In the genomic region with DNA sequence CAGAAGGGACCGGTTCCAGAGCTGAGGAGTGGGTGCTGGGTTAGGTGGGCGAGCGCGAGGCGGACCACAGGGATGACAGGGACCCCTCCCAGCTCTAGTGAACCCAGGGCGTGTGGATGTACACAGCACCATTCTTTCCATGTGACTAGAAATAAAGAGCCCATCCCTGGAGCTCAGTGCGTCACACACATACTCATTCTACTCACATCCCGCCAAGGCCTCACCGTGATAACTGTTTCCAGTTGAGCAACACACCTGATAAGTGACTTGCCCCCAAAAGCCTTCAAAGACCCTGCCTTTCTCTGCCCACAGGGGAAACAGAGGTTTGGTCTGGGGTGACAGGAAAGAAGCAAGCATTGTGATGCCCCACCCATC, we compare ENCODE assay signal across 8 mouse cellular contexts. TPM values are rescaled to one million over a fixed set of nuclear protein-coding genes. Genes with fewer than 3 reads are reported as not detected.
DNase-seq lines count a peak whose midpoint lies in the region; ATAC-seq and TF ChIP-seq lines count a peak whose summit lies in the region.

No protein-coding gene starts in this region.

- TF ChIP-seq CTCF in olfactory bulb, adult 2 months (IDR thresholded peaks at IDR 0.05; ENCODE audit: insufficient read depth, low read depth, low read length) = no peak

- ATAC-seq in lung, embryonic 15.5 days (ENCODE audit: borderline replicate concordance, extremely low read depth, low FRiP score, low TSS enrichment) = no peak
- ATAC-seq in embryonic facial prominence, embryonic 15.5 days (ENCODE audit: insufficient number of reproducible peaks, low FRiP score, low TSS enrichment, low read depth) = no peak
- ATAC-seq in limb, embryonic 13.5 days (ENCODE audit: low FRiP score, low read depth) = no peak

- no peak for TF ChIP-seq POLR2A in olfactory bulb, adult 2 months (IDR thresholded peaks at IDR 0.05; ENCODE audit: insufficient read depth, low read depth, low read length)

- peak overlapping the region; percentile 72 for H3K9ac ChIP-seq in lung, embryonic 15.5 days
- H3K9ac ChIP-seq in embryonic facial prominence, embryonic 15.5 days = peak overlapping the region; percentile 53
- peak overlapping the region; percentile 75 for H3K9ac ChIP-seq in limb, embryonic 13.5 days

- no peaks in the 10 kb centered on the region for H3K9me3 ChIP-seq in lung, embryonic 15.5 days
- no peaks in the 10 kb centered on the region for H3K9me3 ChIP-seq in embryonic facial prominence, embryonic 15.5 days (replicated peaks)
- no peaks in the 10 kb centered on the region for H3K9me3 ChIP-seq in limb, embryonic 13.5 days

- 6% methylated on average over 9 of the region's 9 CpGs for WGBS in lung, embryonic 15.5 days
- whole genome bisulfite sequencing in embryonic facial prominence, embryonic 15.5 days = 5% methylated on average over 9 of the region's 9 CpGs
- WGBS in limb, embryonic 13.5 days = 2% methylated on average over 9 of the region's 9 CpGs
- WGBS in olfactory bulb, adult 2 months = 2% methylated on average over 9 of the region's 9 CpGs

- H3K27ac ChIP-seq in lung, embryonic 15.5 days = no peak overlapping the region
- peak overlapping the region; percentile 40; the same call in 1 of the 2 replicates for H3K27ac ChIP-seq in embryonic facial prominence, embryonic 15.5 days (replicated peaks)
- no peak overlapping the region for H3K27ac ChIP-seq in limb, embryonic 13.5 days
- no peak overlapping the region for H3K27ac ChIP-seq in olfactory bulb, adult 2 months (ENCODE audit: insufficient read depth, low read depth, low read length)

- intact Hi-C loops in gastrocnemius, postnatal 36 days (cut with DNase I) = no loop called here

- H3K4me3 ChIP-seq in lung, embryonic 15.5 days = peak overlapping the region; percentile 98
- peak overlapping the region; percentile 83 for H3K4me3 ChIP-seq in embryonic facial prominence, embryonic 15.5 days (replicated peaks)
- H3K4me3 ChIP-seq in limb, embryonic 13.5 days = peak overlapping the region; percentile 78
- H3K4me3 ChIP-seq in olfactory bulb, adult 2 months (ENCODE audit: insufficient read depth, low read depth, low read length) = peak overlapping the region; percentile 78

- peaks cover 17% of the 10 kb centered on the region for H3K4me1 ChIP-seq in lung, embryonic 15.5 days
- H3K4me1 ChIP-seq in embryonic facial prominence, embryonic 15.5 days = peaks cover 22% of the 10 kb centered on the region
- peaks cover 19% of the 10 kb centered on the region for H3K4me1 ChIP-seq in limb, embryonic 13.5 days
- H3K4me1 ChIP-seq in olfactory bulb, adult 2 months (ENCODE audit: control insufficient read depth, insufficient read depth, low read length) = peaks cover 36% of the 10 kb centered on the region

- H3K4me2 ChIP-seq in lung, embryonic 15.5 days = peak overlapping the region; percentile 69
- H3K4me2 ChIP-seq in embryonic facial prominence, embryonic 15.5 days (replicated peaks) = peak overlapping the region; percentile 66
- H3K4me2 ChIP-seq in limb, embryonic 13.5 days (replicated peaks) = peak overlapping the region; percentile 78

- H3K36me3 ChIP-seq in lung, embryonic 15.5 days = no peaks in the 10 kb centered on the region
- no peaks in the 10 kb centered on the region for H3K36me3 ChIP-seq in embryonic facial prominence, embryonic 15.5 days
- no peaks in the 10 kb centered on the region for H3K36me3 ChIP-seq in limb, embryonic 13.5 days

- H3K27me3 ChIP-seq in lung, embryonic 15.5 days = no peaks in the 10 kb centered on the region
- H3K27me3 ChIP-seq in embryonic facial prominence, embryonic 15.5 days = no peaks in the 10 kb centered on the region
- H3K27me3 ChIP-seq in limb, embryonic 13.5 days = 0 out of 2 replicates have a peak, but pooled peaks cover 4% of the 10 kb centered on the region

- DNase-seq in lung, postnatal 14 days = no peak
- DNase-seq in embryo, embryonic 11 days = no peak
- DNase-seq in gastrocnemius, postnatal 36 days = no peak
- no peak for DNase-seq in adrenal gland, postnatal 36 days

RNA-seq across cellular contexts. Expression of a gene that starts 0.5 kb away (rescaled TPM):
- polyA plus RNA-seq in lung, embryonic 15.5 days (2015; fragmentation: Nextera tagmentation; extraction: Ambion mirVana) = 4.8 and 5.1 TPM in 2 replicates
- 4.8 and 5.4 TPM in 2 replicates for polyA plus RNA-seq in embryonic facial prominence, embryonic 15.5 days (2015; fragmentation: Nextera tagmentation; extraction: Ambion mirVana)
- 4.9 and 5.1 TPM in 2 replicates for polyA plus RNA-seq in limb, embryonic 13.5 days (2015; fragmentation: Nextera tagmentation; extraction: Ambion mirVana)
- not detected in 2 replicates for polyA plus RNA-seq in olfactory bulb, adult 2 months (2012; ENCODE audit: insufficient read depth, insufficient read length, low replicate concordance, missing spikeins)
- 1 to 10 TPM; 2.6 to 3.1 TPM for total RNA-seq in gastrocnemius, postnatal 36 days (2021)
- total RNA-seq in adrenal gland, postnatal 36 days (2021) = 10 to 100 TPM in 1 of 2 experiments, 1 to 10 TPM in 1; 7.8 to 11.3 TPM

RNA-seq across cellular contexts. Expression of a gene that starts 0.8 kb away (rescaled TPM):
- polyA plus RNA-seq in lung, embryonic 15.5 days (2015; fragmentation: Nextera tagmentation; extraction: Ambion mirVana) = 1.2 and 1.7 TPM in 2 replicates
- 2.4 and 2.5 TPM in 2 replicates for polyA plus RNA-seq in embryonic facial prominence, embryonic 15.5 days (2015; fragmentation: Nextera tagmentation; extraction: Ambion mirVana)
- 2.1 and 2.2 TPM in 2 replicates for polyA plus RNA-seq in limb, embryonic 13.5 days (2015; fragmentation: Nextera tagmentation; extraction: Ambion mirVana)
- not detected in 2 replicates for polyA plus RNA-seq in olfactory bulb, adult 2 months (2012; ENCODE audit: insufficient read depth, insufficient read length, low replicate concordance, missing spikeins)
- total RNA-seq in gastrocnemius, postnatal 36 days (2021) = under 1 TPM; 0.74 to 0.94 TPM
- 1 to 10 TPM; 4.9 to 8.7 TPM for total RNA-seq in adrenal gland, postnatal 36 days (2021)

RNA-seq across cellular contexts. Expression of a gene that starts 38.8 kb away (rescaled TPM):
- polyA plus RNA-seq in lung, embryonic 15.5 days (2015; fragmentation: Nextera tagmentation; extraction: Ambion mirVana) = 42.8 and 44.0 TPM in 2 replicates
- polyA plus RNA-seq in embryonic facial prominence, embryonic 15.5 days (2015; fragmentation: Nextera tagmentation; extraction: Ambion mirVana) = 35.0 and 35.3 TPM in 2 replicates
- 34.7 and 37.8 TPM in 2 replicates for polyA plus RNA-seq in limb, embryonic 13.5 days (2015; fragmentation: Nextera tagmentation; extraction: Ambion mirVana)
- polyA plus RNA-seq in olfactory bulb, adult 2 months (2012; ENCODE audit: insufficient read depth, insufficient read length, low replicate concordance, missing spikeins) = not detected in 2 replicates
- total RNA-seq in gastrocnemius, postnatal 36 days (2021) = 1 to 10 TPM; 3.0 to 3.4 TPM
- total RNA-seq in adrenal gland, postnatal 36 days (2021) = 10 to 100 TPM; 14.0 to 21.1 TPM

Comparison
In these comparisons a context has a peak if more than half of its experiments do, and no peak if none do; other contexts are left out.
1. RNA of a gene that starts 38.8 kb away (polyA plus RNA-seq): 42.8 to 44.0 TPM in lung, embryonic 15.5 days, 34.7 to 37.8 TPM in limb, embryonic 13.5 days and 35.0 to 35.3 TPM in embryonic facial prominence, embryonic 15.5 days; not detected in olfactory bulb, adult 2 months; every median in the first group is over 10 times any median in the second.
2. Peak in every context shown above with its lines, with median percentiles within 50 percentile points of each other: H3K4me2 ChIP-seq, H3K4me3 ChIP-seq and H3K9ac ChIP-seq.